Mouse (Mus musculus) layer of hippocampus, adult 18-20 months (tissue): ENCODE measurements at regions not wholly inside any gene's neighbourhood (a gene's known extent, or its start where the extent isn't known, plus 50 kb on each side); places are given as distances from the start of the nearest gene placed in this dataset.

ENCODE experiments used
- DNase-seq, 2 experiments: peaks; one replicate each; pipeline ENCODE4 v3.0.0; 2022; ENCODE audit warnings: low spot score in 2 of 2

DNA sequence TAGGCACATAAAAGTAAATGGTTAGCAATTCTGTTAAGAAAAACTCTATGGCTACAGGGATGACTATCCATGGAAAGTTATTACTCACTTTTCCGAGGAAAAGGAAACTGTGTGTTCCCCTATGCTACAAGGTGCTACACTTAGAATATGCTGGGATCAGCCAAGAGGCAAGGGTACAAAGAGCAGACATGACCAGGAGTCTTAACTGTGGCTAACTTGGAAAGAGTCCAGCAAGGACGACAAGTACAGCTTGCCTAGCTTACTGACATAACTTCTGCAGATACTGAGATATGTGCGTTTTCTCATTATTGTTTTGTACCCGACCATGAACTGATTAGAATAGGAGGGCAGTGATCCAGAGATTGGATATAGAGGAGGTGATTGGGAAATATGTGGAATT is 296.4 kb downstream of the Gm16223 start:
- no peak for DNase-seq

DNA sequence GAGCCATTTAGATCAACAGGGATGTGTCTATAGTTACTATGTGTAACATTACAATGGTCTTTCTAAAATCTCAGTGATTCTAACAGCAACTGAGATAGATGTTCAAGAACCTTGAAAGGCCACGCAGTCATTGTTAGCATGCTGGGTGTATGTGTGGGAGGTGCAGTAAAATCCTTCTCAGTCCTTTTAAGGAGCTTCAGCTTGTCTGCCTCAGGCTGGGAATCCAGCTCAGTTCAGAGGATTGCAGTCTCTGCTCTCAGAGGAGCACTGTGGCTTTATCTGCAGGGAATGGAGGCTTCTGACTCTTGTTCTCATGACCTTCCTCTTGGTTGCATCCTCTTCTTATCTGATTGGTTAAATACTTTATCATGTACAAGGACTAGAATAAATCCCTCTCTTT is 320.2 kb downstream of the Gm16223 start:
- DNase-seq, result no peak

DNA sequence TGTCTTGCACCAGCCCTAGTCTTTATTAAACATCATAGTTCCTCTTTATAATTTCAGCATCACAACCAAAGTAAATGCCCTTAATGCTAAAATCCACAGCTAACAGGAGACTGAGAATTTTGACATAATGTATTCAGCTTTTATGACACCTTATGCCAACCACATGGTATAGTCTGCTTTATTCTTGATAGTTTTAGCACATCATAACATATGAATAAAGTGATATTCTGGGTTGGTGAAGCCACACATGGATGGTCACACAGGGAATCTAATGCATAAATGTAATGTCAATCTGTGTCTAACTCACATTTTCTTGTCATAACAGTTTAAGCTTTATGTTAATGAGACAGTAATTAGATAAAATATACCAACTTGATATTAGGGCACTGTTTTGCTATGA is 328.9 kb downstream of the Gm16223 start:
- no peak for DNase-seq

DNA sequence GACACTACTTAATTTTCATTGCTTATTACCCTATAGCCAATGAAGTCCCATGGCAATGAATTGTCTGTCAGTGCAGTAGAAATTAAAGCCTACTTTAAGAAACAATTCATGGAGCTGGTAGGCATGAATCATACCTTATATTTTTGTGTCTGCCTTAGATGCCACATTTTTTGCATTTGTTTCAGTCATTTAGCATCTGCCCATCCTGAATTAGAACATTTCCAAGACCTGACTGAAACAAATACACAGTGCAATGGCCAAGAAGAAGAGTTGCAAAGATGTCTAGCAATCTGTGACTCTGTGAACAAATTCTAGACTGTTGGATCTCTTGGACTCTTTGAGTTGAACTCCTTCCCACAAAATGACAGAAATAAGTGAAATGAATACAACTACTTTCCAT is 342.2 kb downstream of the Gm16223 start:
- DNase-seq, result no peak

DNA sequence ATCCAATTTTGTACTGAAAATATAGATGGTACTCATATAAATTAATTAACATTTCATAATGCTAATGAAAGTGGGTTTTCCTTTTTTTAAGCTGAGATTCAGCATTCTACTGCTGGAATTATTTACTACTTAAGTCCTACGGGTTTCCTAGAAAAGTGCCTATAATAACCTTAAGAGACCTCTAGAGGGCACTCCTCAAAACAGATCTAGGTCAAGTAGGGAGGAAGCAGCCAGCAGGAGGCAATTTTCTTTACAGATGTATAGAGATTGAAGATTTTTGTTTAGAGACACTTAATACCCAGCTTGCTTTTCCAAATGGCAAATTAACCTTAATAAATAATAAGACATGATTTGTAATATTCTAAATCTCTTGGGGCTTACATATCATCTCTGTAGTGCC is 344.5 kb downstream of the Gm16223 start:
- no peak for DNase-seq

DNA sequence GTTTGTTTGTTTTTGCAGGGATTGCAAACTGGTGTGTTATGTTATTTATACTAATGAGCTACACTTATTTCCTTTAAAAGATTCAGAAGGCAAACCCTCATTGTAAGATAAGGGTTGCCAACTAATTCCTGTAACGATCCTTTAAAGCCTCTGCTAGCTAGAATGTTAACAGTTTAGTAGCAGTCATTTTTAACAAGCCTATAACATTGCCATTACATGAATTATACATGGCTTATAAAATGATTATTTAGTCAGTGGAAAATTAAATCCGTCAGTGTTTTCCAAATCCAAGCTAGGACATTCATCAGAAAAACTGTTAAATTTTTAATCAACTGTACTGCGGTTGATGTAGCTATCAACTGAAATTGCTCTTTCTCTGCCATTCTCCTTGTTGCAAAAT is 358.1 kb downstream of the Gm16223 start:
- DNase-seq, result no peak

DNA sequence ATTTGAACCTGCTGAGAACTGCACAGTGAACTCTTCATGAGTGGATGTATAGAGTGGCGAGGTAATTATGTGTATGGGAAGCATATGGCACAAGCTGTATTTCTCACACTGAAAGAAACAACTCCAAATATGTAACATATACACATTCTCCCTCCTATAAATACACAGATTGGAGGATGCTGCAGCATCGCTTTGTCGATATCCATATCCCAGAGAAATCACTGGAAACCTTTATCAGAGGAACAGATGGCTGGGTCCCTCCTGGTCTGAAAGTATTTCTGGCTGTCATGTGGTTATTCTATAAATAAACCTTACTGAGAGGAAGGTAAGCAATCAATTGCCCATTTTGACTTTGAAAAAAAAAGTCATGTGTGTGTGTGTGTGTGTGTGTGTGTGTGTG is 365.4 kb downstream of the Gm16223 start:
- DNase-seq, result no peak

DNA sequence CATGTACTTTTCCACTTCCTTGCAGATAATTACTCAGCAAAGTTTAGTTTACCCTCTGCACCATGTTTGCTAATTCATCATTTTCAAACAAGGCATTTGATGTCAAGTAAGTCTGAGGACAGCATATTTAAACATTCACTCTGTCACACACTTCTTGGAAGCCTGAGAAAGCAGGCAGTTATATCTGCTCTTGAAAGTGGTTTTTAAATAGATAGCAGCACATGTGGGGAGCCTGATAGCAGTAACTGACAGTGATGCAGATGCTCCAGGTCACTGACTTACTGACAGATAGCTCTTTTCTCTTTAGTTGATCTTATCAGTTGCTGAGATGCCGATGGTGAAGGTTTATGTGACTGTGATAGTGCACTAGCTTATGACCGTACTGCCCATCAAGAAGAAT is 380.9 kb downstream of the Gm16223 start:
- no peak for DNase-seq

DNA sequence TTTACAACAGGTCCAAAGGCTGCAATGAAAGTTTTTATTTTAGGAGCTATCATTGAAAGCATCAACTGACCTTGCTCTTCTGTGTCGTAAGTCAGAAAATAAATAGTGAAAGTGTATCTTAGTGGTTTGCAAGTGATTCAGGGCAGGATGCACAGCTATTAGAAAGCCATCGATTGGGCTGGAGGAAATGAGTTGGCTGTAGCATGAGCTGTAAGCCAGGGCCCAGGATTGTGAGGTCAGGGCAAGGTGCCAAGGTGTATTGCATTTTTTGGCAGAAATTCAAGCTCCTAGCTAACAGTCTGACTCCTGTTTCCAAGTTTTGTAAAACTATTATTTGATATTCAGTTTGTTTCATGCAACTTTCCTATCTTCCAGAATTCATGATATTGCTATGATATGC is 381.8 kb downstream of the Gm16223 start:
- no peak for DNase-seq

DNA sequence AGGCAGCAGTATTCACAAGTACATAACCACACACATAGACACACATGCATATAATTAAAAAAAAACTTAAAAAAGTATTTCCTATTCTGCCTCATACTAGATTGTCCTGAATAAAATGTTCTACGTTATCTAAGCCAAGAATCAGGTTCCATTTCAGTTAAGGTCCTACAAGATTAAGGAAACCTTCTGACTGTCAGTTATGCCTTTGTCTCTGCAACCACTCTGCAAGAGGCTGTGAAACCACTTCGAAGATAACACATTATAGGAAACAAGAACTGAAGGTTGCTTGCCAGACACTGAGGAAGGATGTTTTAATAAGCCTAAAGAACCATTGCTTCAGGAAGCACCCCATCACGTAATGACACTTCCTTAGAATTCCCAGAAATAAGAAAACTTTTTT is 385.9 kb downstream of the Gm16223 start:
- no peak for DNase-seq

DNA sequence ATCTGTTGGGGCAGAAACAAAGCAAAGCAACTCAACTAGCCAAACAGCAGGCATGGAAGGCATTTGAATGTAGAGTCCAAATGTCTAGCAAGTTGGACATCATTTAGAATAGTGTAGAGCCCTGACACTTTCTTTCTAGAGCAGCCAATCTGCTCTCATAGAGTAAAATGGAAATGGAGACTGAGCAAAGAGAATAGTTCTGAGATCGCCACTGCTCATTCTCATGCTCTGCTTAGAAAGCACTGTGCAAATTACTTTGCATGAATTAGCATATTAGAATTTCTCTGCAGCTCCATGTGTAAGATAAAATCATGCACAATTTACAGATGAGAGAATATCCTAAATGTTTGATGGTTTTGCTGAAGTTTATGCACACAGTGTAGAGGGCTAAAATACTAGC is 393.4 kb downstream of the Gm16223 start:
- no peak for DNase-seq

DNA sequence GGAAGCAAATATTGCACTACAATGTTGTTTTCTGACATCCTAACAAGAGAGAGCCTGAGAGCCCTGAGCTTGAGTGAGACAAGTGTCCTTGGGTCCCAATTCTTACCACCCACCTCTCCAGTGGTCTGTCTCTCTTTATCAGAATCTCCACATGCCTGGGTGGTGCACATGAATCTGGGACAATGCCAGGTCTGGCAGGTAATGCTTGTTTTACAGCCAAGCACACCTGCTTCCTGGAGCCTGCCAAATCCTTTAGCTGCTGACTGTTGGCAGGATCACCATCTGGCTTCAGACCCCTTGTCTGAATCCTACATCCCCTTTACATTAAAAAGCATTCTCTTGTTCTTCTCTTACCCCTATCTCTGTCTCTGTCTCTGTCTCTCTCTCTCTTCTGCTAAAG is 397.1 kb downstream of the Gm16223 start:
- DNase-seq, result no peak

DNA sequence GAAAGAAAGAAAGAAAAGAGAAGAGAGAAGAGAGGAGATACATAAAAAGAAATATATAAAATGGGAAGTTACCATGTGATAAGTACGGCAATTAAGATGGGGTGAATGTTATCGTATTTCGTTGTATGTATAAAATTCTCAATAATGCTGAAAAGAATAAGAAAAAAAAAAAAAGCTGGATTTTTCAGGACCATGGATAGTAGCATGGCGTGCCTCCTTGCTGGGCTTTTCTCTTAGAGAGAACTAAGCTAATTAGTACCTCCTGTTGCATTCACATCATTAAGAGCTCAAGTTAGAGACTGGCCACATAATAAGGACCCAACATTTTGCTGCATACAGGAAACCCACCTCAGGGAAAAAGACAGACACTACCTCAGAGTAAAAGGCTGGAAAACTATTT is 405.7 kb downstream of the Gm16223 start:
- no peak for DNase-seq

DNA sequence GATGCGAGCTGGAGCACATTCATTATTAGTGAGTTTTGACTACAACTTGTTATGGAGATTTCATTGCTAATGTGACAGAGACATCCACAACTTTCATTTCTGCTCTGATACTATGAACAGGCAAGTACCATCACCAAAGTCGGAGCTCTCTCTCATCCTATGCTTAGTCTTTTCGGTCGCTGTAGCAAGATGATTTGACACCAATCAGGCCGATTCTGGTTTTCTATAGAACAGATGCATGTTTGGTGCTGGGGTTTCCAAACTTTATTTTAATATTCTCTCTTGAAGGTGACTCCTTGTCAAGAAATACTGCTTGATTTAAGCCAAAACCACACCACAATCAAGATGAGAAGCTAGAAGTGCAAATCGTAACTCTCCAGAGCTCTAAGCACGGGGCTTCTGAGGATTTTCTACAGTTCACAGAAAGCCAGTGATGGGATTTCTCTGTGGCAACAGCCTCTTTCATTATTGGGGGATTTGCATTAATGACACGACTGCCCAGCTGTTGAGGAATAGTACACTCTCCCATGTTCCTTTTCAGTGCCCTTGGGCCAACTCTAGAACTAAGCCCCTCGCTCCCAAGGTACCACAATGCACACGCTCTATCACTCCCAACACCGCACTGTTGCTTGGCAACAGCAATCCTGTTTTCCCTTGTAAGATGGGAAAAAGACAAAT is 434.5 kb downstream of the Gm16223 start:
- no peak for DNase-seq

DNA sequence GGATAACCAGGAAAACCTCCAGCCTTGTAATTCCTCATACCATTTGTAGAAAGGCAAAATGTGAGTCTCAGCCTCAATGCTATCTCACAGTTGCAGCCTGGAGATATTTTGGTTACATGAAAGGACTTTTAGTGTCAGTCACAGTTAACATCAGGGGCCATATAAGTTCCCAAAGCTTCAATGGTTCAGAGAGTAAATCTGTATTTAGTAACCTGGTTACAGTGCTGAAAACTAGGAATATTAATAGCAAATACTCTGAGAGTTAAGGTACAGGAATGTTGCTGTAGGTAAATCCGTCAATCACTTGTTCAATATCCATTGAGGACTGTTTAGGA is 435.0 kb downstream of the Gm16223 start:
- DNase-seq, result no peak

DNA sequence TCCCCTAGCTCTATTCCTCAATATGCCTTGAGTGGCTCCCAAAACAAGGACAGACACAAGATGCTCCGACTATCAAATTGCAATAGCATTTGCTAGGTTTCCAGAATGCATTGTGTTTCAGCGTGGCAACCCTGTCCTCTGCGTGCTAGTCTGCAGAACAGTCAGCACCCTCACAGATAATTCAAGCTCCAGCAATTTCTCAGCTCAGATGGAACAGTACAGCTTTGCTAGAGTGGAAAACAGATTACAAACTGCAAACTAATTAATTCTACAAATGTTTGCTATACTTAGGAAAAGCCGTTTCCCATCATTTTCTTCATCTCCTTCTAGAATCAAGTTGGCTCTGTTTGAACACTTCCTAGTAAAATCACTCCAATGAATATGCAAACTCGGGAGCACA is 441.4 kb downstream of the Gm16223 start:
- peak; percentile 29 to 74 for DNase-seq

DNA sequence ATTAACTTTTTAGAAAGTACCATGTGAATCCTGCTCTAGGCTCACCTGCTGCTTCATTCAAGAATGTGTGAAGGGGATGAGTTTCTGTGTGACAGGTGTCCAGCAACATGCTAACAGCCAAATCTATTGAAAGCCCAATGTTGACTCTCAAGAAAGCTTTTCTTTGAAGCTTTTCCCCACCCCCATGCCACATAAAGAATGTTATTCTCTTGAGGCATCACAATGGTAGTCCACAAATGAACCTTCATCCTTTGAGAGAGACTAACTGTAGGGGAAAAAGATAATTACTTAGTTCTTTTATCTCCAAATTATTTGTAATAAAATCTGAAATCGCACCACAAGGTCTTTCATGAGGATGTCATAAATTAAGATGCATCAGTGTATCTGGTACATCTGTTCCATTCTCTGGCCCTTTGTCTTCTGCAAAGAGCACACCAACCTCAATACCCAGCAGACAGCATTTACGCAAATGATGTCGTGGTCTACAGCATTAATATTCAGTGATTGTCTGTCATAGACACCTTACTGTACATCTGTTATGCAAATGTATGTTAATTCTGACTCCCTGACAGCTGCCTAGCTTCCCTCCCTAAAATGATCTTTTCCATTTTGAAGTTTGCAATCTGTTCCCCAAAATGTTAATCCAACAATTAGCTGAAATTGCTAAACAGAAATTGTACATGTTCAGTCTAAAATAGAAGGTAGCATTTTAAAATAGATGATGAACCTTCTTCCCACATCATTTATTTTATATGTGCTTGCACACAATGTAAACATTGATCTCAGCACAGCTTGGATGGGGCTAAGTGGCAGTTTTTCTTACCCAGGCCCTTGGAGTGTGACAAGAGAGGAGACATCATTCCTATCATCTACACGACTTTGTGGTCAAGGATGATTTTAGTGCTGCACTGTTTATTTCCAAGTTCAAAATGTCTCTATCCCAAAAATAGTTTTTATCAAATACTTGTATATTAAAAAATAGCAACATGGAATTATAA is 455.7 kb downstream of the Gm16223 start:
- DNase-seq, result peak; percentile 11 to 65

DNA sequence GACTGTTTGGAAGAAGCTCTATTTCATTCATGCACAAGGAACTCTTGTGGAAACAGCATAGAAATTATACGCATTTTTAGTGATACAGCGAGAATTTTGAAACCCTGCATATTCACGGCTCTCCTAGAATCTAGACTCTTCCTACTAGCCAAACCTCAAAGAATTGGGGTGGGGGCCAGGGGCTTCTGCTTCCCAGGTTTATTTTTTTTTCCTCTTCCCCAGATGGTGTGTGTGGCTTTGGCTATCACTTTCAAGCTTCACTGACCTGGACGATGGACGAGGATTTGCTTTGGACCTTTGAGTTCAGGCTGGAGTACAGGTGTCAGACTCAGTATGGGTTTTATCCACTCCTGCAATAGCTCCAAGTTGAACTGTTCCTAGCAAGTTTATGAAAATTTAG is 457.7 kb downstream of the Gm16223 start:
- DNase-seq, result no peak

DNA sequence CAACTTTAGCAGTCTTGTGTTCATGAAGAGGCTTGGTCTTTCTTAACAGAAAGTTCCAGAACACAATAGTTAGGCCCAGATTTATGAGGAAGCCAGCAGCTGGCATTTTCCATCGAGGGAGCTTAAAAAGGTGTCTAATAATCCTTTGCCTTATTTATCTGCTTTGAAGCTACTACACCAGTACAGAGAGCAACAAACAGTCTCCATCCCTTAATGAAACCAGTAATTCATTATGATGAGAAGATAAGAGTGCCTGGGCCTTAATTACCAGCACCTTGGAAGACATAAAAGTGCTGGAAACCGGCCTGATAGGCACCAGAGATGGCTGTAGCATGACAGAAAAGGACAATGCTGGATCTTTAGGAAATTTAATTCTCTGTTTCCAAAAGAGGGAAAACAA is 492.8 kb downstream of the Gm16223 start:
- DNase-seq, result no peak

DNA sequence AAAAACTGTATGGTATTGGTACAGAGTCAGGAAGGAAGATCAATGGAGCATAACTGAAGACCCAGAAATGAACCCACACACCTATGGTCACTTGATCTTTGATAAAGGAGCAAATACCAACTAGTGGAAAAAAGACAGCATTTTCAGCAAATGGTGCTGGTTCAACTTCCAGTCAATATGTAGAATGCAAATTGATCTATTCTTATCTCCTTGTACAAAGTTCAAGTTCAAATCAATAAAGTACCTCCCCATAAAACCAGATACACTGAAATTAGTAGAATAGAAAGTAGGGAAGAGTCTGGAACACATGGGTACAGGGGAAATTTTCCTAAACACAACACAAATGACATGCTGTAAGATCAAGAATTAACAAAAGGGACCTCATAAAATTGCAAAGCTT is 495.6 kb downstream of the Gm16223 start:
- DNase-seq, result no peak

DNA sequence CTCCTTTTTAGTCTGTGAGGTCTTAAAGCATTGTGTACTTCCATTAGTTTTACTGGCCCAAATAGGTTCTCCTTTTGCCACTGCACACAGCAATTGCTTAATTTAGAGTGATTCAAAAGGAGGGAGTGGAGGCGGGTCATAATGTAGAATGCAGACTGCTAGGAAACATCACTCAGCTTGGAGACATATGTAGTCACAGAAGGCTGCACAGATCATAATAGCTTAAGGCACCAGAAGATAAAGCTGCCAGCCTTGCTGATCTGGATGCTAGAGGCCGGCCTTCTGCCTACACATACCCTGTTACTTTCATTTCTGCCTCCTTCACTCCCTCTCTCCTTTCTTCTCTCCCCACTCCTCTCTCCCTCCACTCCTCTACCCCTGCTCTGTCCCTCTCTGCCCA is 508.2 kb downstream of the Gm16223 start:
- DNase-seq, result peak; percentile 38 to 65

DNA sequence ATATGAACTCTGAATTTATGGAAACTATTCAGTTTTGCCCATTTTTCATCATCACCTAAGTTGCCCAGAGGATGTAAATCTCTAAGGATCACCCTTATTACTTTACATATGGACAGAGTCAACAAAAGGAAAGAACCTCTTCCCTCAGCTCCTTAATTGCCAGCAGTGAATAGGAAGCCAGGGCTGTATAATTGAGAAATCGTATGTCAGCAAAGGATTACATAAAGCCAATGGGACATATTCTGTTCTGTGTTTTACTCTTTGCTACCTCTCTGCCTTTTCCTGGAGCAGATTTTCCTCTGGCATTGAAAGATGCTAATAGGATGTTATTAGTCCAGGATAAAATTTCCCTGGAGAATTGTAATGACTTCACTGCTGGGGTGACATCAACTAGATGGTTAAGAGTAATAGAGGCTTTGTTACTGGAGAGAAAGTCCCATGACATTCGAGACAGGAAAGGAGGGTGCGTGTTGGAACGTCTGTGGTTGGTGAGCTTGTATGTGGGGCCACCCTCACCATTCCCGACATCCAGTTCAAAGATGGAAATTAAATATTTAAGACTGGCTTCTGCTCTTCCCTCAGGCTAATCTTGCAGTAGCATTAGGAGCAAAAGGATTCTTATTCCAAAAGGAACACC is 510.6 kb downstream of the Gm16223 start:
- no peak for DNase-seq
